Mouse (Mus musculus) heart, embryonic 16.5 days (tissue): ENCODE data around the gene Eml4. TPM values are rescaled to one million over a fixed set of nuclear protein-coding genes. Genes with fewer than 3 reads are reported as not detected.

Source experiments
- polyA plus RNA-seq: library from polyadenylated mRNA; unstranded; fragments of >200 nt; fragmentation: Nextera tagmentation; extraction: Ambion mirVana; gene quantifications from 2 replicates; pipeline ENCODE4 v1.2.1, GENCODE M21; 2015

Eml4 gene
- polyA plus RNA-seq, 1 experiment from 2014 or later: 12.4 TPM

Other genes with a start within 250 kb of the Eml4 start
- gene Pkdcc, start 135.6 kb upstream of the Eml4 start, polyA plus RNA-seq: 10.9 and 11.9 TPM in 2 replicates
- gene Cox7a2l, start 166.4 kb downstream of the Eml4 start, polyA plus RNA-seq: 234 and 239 TPM in 2 replicates